Mouse (Mus musculus): ENCODE results near the gene Col19a1.

- TF ChIP-seq GATA1 (IDR thresholded peaks at IDR 0.05; ENCODE audit: borderline replicate concordance, low read length): no peak
- no peak for TF ChIP-seq FLI1 (IDR thresholded peaks at IDR 0.05; ENCODE audit: low read length)
Observed at GRCm38 (mm10) chr1:24259419-24259818, 327.9 kb downstream of the Col19a1 start.
